Mouse (Mus musculus) right cerebral cortex, adult 2 months (tissue): ENCODE data around the gene Sfr1.
A peak's percentile ranks its signal among the peaks of the same experiment; 100 is the strongest.

ENCODE experiments used
- DNase-seq, 2 experiments: peaks; one replicate each; pipeline ENCODE4 v3.0.0; 2021 to 2022; ENCODE audit warnings: low spot score in 2 of 2

Gene Sfr1

GRCm38 (mm10) chr19:47731071-47731881 is at the start of gene Sfr1:
TSS of gene Sfr1 (plus strand) at chr19:47731682.
- peak; percentile 97 to 99 for DNase-seq

- DNase-seq = no peak
Measured at GRCm38 (mm10) chr19:47689592-47689991, 41.9 kb upstream of the Sfr1 start.

- DNase-seq = no peak
Measured at GRCm38 (mm10) chr19:47691994-47692393, 39.5 kb upstream of the Sfr1 start, which contains the start of gene Col17a1. TSS of gene Col17a1 (minus strand) at chr19:47692094.

GRCm38 (mm10) chr19:47695725-47696124 is 35.8 kb upstream of the Sfr1 start:
- no peak for DNase-seq

GRCm38 (mm10) chr19:47696411-47696810 is 35.1 kb upstream of the Sfr1 start:
- no peak for DNase-seq

GRCm38 (mm10) chr19:47697067-47697466 is 34.4 kb upstream of the Sfr1 start:
- DNase-seq = no peak

GRCm38 (mm10) chr19:47698266-47698665 is 33.2 kb upstream of the Sfr1 start:
- DNase-seq = no peak

GRCm38 (mm10) chr19:47699743-47700142 is 31.7 kb upstream of the Sfr1 start:
- DNase-seq = no peak

GRCm38 (mm10) chr19:47700509-47700908 is 31.0 kb upstream of the Sfr1 start:
- DNase-seq = no peak

- DNase-seq = no peak
Measured at GRCm38 (mm10) chr19:47705080-47705771, 26.3 kb upstream of the Sfr1 start.

- DNase-seq = no peak
Measured at GRCm38 (mm10) chr19:47705772-47706309, 25.6 kb upstream of the Sfr1 start.

GRCm38 (mm10) chr19:47710376-47710775 is 21.1 kb upstream of the Sfr1 start:
- DNase-seq = peak; percentile 22 to 29

- DNase-seq = peak; percentile 24 to 40
Measured at GRCm38 (mm10) chr19:47713457-47713856, 18.0 kb upstream of the Sfr1 start.

GRCm38 (mm10) chr19:47716144-47716543 is 15.3 kb upstream of the Sfr1 start:
- DNase-seq = no peak

GRCm38 (mm10) chr19:47719147-47719546 is 12.3 kb upstream of the Sfr1 start:
- no peak for DNase-seq

GRCm38 (mm10) chr19:47722471-47722870 is 9.0 kb upstream of the Sfr1 start:
- no peak for DNase-seq

GRCm38 (mm10) chr19:47724903-47725302 is 6.6 kb upstream of the Sfr1 start:
- DNase-seq = no peak

GRCm38 (mm10) chr19:47725643-47726140 is 5.8 kb upstream of the Sfr1 start:
- no peak for DNase-seq

GRCm38 (mm10) chr19:47730691-47731070 is 801 bp upstream of the Sfr1 start:
- peak; percentile 77 to 80 for DNase-seq

- DNase-seq = peak; percentile 40 to 41
Measured at GRCm38 (mm10) chr19:47731931-47732330, 449 bp downstream of the Sfr1 start.

- no peak for DNase-seq
Measured at GRCm38 (mm10) chr19:47747072-47747471, 15.6 kb downstream of the Sfr1 start.

- DNase-seq = no peak
Measured at GRCm38 (mm10) chr19:47748950-47749349, 17.5 kb downstream of the Sfr1 start.

- no peak for DNase-seq
Measured at GRCm38 (mm10) chr19:47750391-47750790, 18.9 kb downstream of the Sfr1 start.
